Mouse (Mus musculus) skeletal muscle tissue, adult 2 months (tissue): Measurements from ENCODE around the gene Serpine3.
"Not testable (repeated sequence)": the region's sequence is repeated elsewhere in the genome, so short reads cannot be mapped to it uniquely, and the experiment has no call there.

Source experiments
- DNase-seq: peaks from one replicate; pipeline ENCODE4 v3.0.0-alpha.2; 2012; ENCODE audit warnings: low read depth, low spot score

The Serpine3 gene

GRCm38 (mm10) chr14:62663367-62663766, at the start of gene Serpine3:
Serpine3 (plus strand) TSS chr14:62663667.
- DNase-seq: no peak

DNA sequence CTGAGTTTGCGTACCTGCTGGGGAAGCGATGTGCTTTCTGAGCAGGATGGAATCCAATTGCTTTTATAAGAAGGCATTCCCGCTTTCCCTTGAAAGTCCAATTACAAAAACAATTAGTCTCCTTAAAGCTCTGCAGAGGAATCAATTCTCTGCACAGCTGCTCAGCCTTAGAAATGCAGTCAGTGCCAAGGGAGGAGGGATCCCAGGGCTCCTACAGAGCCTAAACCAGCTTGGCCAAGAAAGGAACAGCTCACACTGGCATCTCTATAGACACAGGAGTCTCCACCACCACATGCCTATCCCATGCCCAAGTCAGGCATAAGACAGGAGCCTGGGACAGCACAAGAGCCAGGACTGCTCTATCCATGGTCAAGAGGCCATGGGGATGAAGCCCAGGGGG, 41.1 kb upstream of the Serpine3 start:
- DNase-seq: no peak

- no peak for DNase-seq
These were observed 35.5 kb upstream of the Serpine3 start for GRCm38 (mm10) chr14:62627951-62628350.

GRCm38 (mm10) chr14:62637436-62638344, 25.8 kb upstream of the Serpine3 start:
- DNase-seq: no peak

DNA sequence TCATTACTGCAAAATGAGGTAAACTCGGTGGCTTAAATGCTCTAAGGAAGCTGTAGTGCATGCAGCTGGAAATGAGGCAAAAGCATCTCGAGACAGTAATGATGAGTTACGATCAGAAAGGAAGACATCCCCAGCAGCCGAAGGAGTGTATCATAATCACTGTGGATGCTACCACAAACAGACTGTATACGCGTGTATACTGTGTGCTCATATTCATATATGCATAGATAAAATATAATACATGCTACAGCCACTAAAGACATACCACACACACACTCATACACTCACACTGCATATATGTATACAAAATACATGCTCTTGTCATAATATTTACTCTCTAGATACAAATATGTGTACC, 25.1 kb upstream of the Serpine3 start:
- no peak for DNase-seq

- DNase-seq: no peak
These were observed 24.4 kb upstream of the Serpine3 start for GRCm38 (mm10) chr14:62639111-62639510.

GRCm38 (mm10) chr14:62639551-62639950, 23.9 kb upstream of the Serpine3 start:
- no peak for DNase-seq

DNA sequence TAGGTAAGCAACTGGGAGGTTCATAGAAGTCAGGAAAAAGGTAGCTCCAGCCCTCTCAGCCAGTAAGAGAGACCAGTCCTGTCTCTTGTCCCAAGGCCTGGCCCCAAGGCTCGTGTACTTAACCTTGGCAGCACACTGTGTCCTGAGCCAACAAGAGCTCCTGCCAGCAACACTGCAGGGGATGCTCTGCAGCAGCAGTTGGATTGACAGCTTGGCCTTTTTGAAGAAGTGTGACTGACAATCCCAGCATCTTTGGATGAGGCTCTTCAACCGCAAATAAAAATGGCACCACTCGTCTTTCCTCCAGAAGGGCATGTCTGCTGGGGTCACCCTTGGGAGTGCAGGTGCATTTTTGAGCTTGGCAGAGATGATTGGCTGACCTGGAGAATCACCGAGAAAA, 23.1 kb upstream of the Serpine3 start:
- no peak for DNase-seq

GRCm38 (mm10) chr14:62642368-62642767, 21.1 kb upstream of the Serpine3 start:
- not testable (repeated sequence) for DNase-seq

DNA sequence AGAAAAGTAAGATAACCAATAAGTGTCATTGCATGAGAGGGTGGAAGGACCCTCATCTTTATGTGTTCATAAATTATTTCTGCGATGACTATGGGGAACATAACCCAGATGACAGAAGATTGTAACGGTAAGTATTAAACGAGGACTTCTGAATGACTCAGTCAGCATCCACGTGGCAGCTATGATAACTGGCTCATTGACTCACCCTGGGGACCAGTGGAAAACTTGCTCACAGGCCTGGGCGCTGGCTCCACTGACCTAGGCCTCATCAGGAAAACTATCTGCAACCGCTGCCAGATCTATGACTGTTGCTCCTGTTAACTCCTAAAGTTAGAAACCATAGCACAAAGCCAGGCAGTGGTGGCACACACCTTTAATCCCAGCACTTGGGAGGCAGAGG, 15.1 kb upstream of the Serpine3 start:
- DNase-seq: no peak

DNA sequence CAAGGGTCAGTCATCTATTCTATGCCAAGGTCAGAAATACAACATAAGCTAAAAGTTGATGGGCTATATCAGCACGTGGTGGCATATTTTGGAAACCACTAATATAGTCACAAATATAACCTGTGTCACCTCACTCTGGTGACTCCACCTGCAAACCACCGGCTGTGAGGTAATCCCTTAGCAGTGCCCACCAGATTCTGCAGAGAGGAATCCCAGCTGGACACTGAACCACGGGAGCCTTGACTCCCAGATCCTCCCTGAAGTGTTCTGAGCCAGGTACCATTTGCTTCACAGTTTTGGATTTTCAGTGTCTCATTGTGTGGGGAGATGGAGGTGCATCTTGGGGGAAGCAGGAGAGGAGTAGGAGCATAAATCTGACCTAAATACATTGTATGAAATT, 13.1 kb upstream of the Serpine3 start:
- no peak for DNase-seq

- DNase-seq: no peak
These were observed 11.7 kb upstream of the Serpine3 start for GRCm38 (mm10) chr14:62651771-62652170.

GRCm38 (mm10) chr14:62655996-62656395, 7.5 kb upstream of the Serpine3 start:
- no peak for DNase-seq

- DNase-seq: no peak
These were observed 6.0 kb upstream of the Serpine3 start for GRCm38 (mm10) chr14:62657469-62657868.

DNA sequence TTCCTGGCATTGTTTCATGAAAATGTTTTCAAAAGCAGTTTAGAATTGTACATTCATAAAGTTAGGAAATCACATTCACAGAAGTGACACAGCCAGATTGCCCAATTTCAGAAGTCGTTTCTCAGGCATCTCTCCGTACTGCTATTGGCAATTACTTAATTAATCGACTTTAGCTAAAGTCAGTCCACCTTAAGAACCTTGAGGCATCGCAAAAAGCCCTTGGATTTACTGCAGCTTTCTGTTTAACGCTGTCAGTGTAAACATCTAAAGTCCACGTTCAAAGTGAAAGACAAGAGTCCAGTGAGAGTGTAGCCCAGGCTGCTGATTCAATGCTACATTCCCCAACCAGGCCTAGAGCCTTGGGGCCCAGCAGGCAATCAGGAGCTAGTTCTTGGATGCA, 1.1 kb upstream of the Serpine3 start:
- no peak for DNase-seq

- no peak for DNase-seq
These were observed 1.7 kb downstream of the Serpine3 start for GRCm38 (mm10) chr14:62664976-62665673.

- DNase-seq: no peak
These were observed 10.2 kb downstream of the Serpine3 start for GRCm38 (mm10) chr14:62673646-62674045.

DNA sequence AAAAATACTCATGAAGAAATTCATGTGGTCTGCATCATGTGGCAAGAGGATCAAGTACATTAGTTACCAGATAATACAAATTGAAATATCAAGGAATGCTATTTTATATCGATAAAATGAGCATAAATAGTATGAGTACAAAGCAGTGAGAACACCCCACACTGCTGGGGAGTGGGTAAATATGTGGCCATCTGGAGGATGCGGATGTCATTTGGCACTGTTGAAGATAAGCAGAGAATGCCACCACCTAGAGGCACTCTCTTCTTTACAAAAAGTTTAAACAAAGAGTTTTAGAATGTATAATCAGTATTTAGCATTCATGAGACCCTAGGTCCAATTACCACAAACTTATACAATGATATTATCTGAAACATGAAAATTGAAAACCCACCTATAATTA, 54.7 kb downstream of the Serpine3 start:
- no peak for DNase-seq

GRCm38 (mm10) chr14:62721625-62722024, 58.2 kb downstream of the Serpine3 start:
- DNase-seq: no peak

GRCm38 (mm10) chr14:62724560-62724959, 61.1 kb downstream of the Serpine3 start:
- no peak for DNase-seq

- DNase-seq: peak; percentile 9
These were observed 68.4 kb downstream of the Serpine3 start for GRCm38 (mm10) chr14:62731902-62732301.

DNA sequence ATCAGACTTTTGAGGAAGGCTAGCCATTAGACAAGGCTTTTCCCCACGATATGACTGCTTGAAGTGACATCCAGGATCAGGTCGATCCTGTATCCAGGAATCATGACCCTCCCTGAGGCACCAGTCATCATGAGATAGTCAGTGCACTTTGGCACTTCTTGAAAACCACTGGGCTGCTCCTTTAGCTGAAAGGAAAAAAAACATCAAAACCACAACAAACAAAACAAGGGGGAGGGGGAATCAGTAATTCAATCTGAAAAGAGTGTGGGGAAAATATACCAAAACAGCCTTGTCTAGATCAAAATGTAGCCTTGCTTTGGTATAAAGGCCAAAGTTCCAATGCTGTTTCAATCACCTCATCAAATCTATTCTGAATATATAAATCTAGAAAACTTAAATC, 70.2 kb downstream of the Serpine3 start:
- no peak for DNase-seq

DNA sequence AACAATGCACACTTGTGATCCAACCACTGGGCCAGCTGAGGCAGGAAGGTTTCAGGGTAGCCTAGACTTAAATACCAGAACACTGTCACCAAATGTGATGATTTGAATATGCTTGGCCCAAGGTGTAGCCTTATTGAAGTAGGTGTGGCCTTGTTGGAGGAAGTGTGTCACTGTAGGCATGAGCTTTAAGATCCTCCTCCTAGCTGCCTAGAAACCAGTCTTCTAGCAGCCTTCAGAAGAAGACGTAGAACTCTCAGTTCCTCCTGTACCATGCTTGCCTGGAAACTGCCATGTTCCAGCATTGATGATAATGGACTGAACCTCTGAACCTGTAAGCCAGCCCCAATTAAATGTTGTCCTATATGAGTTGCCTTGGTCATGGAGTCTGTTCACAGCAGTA, 72.2 kb downstream of the Serpine3 start:
- no peak for DNase-seq
